Mouse (Mus musculus) gastrocnemius, postnatal 4 days (tissue): Measurements from ENCODE around the gene Zbtb37. TPM values are rescaled to one million over a fixed set of nuclear protein-coding genes. Genes with fewer than 3 reads are reported as not detected.
A peak's percentile ranks its signal among the peaks of the same experiment; 100 is the strongest.

Experiments
- DNase-seq, 2 experiments: peaks; one replicate each; pipeline ENCODE4 v3.0.0; 2021 to 2022; ENCODE audit warnings: low spot score in 2 of 2, mixed read lengths in 2 of 2
- long read RNA-seq, 2 experiments: library from polyadenylated mRNA; stranded (forward); transcript quantifications; one replicate each; pipeline ENCODE4 v2.0.0; 2021
- total RNA-seq, 2 experiments: library from RNA; stranded (reverse); gene quantifications; 2 replicates each; pipeline ENCODE4 v1.2.3; 2021

Gene Zbtb37
- 10 to 100 TPM; 14.2 to 15.6 TPM for total RNA-seq
- long read RNA-seq, experiment 1, partial matches to known transcripts, result 0 of 1 reads
- long read RNA-seq, experiment 1, other reads (novel, unspliced or antisense), result 1 of 1 reads
- long read RNA-seq, experiment 2, full-length matches to known transcripts, result 1 of 3 reads
- long read RNA-seq, experiment 2, partial matches to known transcripts, result 0 of 3 reads
- long read RNA-seq, experiment 2, other reads (novel, unspliced or antisense), result 2 of 3 reads

GRCm38 (mm10) chr1:161034435-161035280, at the start of gene Zbtb37:
Zbtb37 (minus strand) TSS chr1:161034849.
- DNase-seq, result peak; percentile 95 to 98

DNA sequence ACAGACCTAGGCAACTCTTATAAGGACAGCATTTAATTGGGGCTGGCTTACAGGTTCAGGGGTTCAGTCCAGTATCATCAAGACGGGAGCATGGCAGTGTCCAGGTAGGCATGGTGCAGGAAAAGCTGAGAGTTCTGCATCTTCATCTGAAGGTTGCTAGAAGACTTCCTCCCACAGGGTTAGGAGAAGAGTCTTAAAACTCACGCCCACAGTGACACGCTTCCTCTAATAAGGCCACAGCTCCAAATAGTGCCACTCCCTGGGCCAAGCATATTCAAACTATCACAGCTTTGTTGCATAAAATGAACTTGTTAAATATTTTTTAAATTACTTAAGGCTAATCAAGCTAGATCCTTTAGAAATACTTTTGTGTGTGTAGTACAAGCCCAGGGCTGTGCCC, 42.6 kb upstream of the Zbtb37 start:
- DNase-seq, result no peak

- DNase-seq, result no peak
Measured at GRCm38 (mm10) chr1:161076238-161076637, 41.6 kb upstream of the Zbtb37 start.

DNA sequence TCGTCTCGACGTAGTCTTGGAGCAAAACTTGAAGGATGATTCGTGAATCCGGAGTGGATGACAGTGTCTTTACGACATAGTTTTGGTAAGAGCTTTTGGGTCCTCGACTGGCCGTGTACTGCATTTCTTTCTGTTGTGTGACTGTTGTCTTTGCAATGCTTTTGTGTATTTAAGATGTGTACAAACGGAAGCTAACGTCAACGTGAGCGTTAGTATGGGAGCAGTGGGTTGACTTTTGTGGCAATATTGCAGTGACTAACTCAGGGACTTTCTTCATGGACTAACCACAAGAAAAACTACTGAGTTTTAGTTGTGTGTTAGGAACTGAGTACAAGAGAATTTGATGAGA, 36.6 kb upstream of the Zbtb37 start:
- no peak for DNase-seq

DNA sequence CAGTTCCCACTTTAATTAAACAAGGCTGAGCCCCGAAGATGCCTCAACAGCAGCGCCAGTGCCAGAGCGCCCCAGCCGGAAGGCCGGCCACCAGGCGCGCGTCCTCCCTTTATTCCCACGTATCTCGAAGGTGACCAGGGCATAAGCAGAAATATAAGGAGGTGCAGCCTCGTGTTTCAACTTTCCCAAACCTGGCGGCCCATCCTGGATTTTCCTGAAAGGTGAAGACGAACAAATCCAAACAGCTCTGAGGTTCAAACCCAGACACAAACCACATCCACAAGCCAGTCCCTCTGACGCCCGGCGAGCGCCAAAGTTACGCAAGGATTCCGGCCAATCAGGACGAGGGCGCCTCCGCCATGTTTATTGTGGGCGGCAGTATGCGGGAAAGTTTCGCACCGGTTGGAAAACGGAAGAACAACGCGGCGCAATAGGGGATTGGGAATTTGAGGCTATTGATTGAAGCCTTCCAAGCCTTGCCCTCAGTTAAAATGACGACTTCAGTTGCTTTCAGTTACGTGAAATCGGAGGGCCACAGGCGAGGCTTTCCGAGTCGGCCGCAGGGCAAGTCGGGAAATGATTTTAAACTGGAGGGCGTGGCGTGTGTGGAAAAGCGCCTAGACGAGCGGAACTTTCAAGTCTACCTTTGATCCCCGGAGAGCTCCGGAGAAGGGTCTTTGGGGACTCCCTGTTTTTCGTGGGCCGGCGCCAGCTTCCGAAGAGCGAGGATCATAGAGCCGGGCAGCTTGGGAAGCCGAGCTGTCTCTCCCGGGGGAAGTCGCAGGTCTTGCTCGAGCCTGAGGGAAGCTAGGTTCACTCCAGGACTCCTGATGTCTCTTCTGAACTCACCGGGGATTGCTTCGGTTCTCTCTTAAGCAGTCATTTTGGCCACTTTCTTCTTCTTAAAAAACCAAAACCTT, 36.0 kb upstream of the Zbtb37 start, which contains the start of the genes Dars2 and Cenpl:
Gene Dars2, minus strand, starts transcription at position 307 of the 920 bp plus-strand sequence.
Gene Cenpl, plus strand, starts transcription at position 362 of the 920 bp plus-strand sequence.
- peak; percentile 80 to 95 for DNase-seq

DNA sequence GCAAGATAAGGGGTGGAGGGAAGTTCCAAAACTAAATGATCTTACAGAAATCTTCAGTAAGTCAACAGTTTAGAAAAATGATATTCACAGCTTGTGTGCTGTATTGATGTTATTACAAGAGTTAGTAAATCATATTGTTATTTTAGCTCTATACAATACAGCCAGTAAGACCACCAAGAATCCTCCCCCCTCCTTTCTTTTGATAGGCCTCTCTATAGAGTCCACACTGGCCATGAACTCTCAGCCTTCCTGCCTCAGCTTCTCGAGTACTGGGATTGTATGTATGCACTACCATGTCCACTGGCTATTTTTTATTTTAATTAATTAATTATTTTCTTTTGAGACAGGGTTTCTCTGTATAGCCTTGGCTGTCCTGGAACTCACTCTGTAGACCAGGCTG, 28.7 kb upstream of the Zbtb37 start:
- DNase-seq, result no peak

DNA sequence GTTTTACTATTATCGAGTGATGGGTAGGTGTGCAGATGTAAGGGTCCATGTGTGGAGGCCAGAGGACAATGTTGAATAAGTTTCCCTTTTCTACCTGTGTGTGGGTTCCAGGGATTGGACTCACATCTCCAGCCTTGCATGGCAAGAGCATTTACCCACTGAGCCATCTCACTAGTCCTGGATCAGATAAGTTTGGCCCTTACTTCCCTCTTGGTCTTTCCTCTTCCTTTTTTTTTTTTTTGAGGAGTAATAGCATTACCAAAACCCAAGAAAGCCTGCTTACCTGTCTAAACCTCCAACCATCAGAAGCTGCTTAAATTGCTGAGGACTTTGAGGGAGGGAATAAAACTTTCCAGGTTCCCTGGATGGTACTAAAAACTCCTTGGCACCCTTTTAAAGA, 22.5 kb upstream of the Zbtb37 start:
- DNase-seq, result no peak

DNA sequence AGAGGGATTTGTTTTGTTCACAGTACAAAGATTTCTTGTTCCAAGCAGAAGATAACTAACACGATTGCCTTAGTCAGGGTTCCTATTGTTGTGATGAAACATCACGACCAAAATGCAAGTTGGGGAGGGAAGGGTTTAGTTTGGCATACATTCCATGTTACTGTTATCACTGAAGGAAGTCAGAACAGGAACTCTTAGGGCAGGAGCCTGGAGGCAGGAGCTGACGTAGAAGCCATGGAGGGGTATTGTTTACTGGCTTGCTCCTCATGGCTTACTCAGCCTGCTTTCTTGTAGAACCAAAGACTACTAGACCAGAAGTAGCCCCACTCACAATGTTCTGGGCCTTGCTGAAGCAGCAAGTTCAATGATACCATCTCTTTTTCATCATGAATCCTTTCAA, 12.3 kb upstream of the Zbtb37 start:
- no peak for DNase-seq

DNA sequence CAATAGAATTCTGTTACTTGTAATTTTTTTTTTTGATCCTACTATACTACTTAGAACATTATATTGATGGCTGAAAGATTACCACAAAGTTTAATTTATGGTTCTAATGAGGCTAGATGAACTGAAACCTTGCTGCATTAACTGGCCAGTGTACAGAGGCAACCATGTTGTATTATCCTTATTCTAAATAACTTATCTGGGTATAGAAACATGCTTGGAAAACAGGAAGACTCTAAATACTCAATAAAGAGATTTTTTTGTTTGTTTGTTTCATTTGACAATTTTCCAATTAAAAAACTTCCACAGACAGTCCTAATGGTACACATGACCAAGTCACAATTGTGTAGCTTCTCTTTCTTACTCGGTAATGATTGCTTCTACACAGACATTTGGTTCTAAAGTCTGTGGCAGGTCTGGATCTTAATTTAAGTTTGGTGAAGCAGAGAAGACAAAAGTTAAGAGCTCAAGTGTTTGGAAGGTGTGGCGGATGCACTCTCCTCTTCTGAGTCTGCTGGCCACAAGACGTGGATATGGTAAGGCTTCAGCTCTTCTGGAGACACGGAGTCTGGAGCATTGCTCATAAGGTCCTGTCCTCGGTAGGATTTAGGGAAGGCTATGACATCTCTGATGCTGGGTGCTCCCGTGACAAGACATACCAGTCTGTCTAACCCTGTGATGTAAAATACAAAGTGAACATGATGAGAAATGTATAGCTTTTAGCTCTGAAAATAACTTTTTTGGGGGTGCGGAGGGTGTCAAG, 6.8 kb upstream of the Zbtb37 start:
- DNase-seq, result no peak

GRCm38 (mm10) chr1:161040855-161041254, 6.2 kb upstream of the Zbtb37 start:
- no peak for DNase-seq

DNA sequence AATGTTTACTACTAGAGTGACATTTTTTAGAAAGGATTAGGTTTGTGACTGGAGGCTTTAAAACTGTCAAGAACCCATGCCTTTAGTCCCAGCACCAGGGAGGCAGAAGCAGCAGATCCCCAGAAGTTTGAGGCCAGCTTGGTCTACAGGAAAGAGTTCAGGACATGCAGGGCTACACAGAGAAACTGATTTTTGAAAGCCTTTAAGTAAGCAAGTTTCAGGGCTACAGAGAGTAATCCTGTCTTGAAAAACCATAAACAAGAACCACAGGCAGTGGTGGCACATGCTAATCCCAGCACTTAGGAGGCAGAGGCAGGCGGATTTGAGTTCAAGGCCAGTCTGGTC, 5.7 kb upstream of the Zbtb37 start:
- DNase-seq, result no peak

DNA sequence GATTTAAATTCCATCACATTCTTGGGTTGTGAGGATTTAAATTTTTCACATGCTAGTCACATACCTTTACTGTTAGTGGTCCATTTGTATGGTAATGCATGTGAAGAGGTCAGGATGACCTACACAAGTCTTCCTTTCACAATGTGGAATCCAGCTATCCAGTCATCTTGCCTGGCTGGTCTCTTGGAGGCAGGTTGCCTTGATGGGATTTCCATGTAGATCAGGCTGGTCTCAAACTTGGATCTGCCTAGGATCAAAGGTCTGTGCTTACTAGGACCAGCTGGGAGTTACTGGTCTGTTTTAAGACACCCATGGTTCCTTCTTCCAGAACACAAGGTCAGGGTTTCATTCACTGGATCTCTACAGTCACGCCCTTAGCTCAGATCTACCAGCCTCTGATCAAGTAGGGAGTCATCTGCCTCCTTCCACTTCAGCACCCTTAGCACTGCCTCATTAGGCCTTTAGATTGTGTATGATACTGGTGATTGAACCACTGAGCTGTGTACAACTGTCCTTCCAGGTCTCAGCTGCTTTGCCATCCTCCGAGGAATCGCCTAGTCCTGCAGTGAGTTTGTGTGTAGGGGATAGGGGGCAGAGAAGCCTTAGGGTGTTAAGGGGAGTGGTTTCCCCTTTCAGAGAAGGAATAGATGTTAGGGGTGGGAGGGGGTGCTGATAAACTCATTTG, 5.2 kb upstream of the Zbtb37 start:
- no peak for DNase-seq

GRCm38 (mm10) chr1:161038968-161039721, 4.5 kb upstream of the Zbtb37 start:
- DNase-seq, result no peak

- no peak for DNase-seq
Measured at GRCm38 (mm10) chr1:161038004-161038403, 3.4 kb upstream of the Zbtb37 start.

DNA sequence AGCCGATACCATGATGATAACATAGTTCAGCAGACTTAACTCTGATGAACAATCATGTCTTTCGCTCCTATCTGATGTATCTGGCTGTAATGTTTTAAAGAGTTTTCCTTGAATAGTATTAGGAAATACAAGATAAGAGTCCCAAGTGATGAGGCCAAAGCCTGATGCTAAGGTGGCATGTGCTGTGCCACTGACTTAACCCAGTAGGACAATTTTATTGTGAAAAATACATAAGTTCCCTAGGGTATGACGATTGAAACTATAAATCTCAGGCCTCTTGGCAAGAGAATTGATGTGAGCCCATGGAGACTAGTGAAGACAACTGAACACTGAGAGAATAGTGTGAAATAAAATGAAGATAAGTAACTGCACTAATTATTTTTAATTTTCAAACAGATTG, 3.0 kb upstream of the Zbtb37 start:
- no peak for DNase-seq

DNA sequence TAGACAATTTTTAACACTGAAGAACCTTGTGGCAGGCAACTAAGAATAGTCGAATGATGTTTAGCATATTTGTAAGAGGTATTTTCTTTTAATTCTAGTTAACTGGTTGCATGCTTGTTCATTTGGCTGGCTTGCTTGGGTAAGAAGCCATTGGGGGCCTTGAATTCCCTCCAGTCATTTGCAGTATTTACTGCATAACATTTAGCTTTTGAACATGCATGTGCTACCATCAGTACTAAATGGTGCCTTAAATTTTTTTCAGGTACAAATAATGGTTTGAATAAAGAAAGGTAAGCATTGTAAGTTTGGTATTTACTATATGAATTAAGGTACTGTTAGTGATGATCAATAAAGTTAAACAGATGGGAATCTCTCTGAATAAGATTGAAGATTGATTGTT, 2.4 kb upstream of the Zbtb37 start:
- DNase-seq, result no peak

DNA sequence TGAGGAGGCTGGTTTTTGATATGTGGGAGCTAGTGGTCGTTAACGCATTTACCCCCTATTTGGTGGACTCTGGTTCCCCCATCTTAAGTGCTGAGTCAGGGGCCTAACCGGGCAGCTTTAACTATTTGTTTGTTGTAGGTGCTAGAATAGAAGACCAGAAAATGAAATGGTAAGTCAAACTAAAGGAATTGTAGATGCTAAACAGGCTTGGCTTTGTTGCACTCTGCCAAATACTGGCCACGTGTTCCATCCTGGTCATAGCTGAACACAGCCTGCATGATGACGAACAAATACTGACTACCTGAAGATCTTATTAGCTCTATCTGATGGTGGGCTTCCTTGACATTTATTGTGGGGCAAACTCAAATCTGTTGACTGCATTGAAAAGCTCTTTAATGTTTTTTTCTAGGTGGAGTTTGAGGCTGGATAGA, 1.8 kb upstream of the Zbtb37 start:
- DNase-seq, result no peak

DNA sequence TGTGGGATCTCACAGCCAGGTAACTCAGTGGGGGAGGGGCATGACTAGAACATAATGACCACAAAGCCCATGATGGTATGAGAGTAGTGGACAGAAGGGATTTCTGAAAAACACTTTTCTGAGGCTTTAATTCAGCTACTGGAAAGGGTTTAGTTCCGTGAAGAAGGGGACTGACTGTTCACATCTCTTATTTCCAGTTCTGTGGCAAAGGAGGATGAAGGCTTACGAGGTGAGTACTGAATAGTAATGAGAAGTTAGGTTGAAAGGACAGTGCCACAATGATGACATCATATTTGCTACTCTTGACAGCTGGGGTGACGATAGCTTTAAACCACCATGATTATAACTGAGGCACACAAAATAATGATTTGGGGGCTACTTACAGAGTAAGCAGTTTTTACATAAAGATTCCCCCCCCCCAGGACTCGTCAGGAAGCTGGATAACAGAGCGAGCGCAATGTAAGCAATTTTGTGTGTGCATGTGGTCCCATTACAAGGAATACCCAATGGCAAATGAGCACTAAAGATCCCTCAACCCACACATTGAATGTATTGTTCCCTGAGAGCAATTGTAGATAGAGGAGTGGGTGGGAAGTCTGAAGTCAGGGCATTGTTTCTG, 1.2 kb upstream of the Zbtb37 start:
- DNase-seq, result no peak

DNA sequence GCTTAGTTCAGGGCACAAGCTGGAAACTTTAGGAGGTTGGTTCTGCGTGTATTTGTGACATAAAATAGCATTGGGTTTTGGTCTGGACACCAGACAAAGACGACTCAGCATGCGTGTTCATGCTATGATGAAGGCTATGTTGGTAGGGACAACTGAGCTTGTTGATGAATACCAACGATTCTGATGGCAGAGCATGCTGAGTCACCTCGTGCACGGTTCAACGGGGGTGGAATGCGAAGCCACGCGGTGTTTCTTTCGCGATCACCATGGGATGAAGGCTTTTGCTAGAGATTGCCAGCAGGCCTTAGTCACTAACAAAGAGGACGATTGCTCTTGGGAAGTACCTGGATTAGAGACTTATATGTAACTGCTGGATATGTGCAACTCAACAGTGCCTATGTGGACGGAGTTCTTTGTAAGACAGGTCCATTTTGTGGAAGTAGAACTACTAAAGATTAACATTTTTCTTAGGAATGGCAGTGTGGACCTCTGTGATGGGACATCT, 684 bp upstream of the Zbtb37 start:
- no peak for DNase-seq
